Mouse (Mus musculus): ENCODE data around the gene Scap. TPM values are rescaled to one million over a fixed set of nuclear protein-coding genes. Genes with fewer than 3 reads are reported as not detected.
"Not testable (repeated sequence)": the region's sequence is repeated elsewhere in the genome, so short reads cannot be mapped to it uniquely, and the experiment has no call there.

The Scap gene
- polyA plus RNA-seq, 1 experiment from 2014 or later, result 31.6 TPM

DNA sequence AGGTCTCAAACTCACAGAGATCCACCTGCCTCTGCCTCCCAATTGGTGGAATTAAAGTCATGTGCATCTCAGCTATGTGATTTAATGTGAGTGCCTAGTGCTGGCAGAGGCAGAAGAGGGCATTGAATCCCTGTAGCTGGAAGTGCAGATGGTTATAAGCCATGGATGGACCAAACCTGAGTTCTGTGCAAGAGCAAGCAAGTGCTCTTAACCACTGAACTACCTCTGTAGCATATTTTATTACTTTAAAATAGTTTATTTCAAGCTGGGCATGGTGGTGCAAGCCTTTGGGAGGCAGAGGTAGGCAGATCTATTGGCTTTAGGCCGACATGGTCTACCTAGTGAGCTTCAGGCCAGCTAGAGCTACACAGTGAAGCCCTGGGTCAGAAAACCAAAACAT, 8.9 kb upstream of the Scap start:
- Histone ChIP-seq H3K4me3 (ENCODE audit: low read depth, low read length) (no peak overlapping the region), H3K4me1 (replicated peaks; ENCODE audit: control insufficient read depth, insufficient read depth) (no peaks in the 10 kb centered on the region), H3K27ac (replicated peaks) (no peak overlapping the region), H3K36me3 (ENCODE audit: control insufficient read depth, insufficient read depth, low read length) (no peaks in the 10 kb centered on the region), H3K9me3 (ENCODE audit: control insufficient read depth, low read length) (no peaks in the 10 kb centered on the region), H3K4me2 (replicated peaks; ENCODE audit: low read depth) (no peak overlapping the region), H3K27me3 (ENCODE audit: control insufficient read depth, insufficient read depth, low read length) (no peaks in the 10 kb centered on the region), H3K9ac (ENCODE audit: low read length) (no peak overlapping the region)
- TF ChIP-seq EP300 (optimal IDR thresholded peaks at IDR 0.05), result no peak
- TF ChIP-seq CTCF (IDR thresholded peaks at IDR 0.05; ENCODE audit: low read depth), result no peak
- DNase-seq (ENCODE audit: low spot score) (no peak), ATAC-seq (ENCODE audit: low FRiP score, low TSS enrichment) (no peak)
- 83% methylated on average over 1 of the region's 1 CpGs for WGBS

DNA sequence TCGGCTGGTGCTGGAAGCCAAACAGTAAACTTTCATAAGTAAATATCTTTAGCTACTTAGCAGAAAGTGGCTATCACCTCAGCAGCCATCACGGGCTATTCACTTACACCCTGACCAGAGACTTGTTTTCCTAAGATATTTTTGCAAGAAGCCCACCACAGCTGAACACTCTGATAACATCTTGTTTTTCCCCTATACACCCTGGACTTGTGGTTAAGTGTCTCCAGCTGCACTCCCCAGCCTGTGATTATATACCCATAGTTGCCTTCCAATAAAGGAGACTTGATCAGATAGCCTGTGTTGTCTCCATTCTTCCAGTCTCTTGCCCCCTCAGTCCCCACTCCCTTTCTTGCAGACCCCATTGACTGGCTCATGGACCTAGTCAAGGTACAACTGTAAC, 4.9 kb upstream of the Scap start:
- no peaks in the 10 kb centered on the region for H3K36me3 ChIP-seq (ENCODE audit: control insufficient read depth, insufficient read depth, low read length)
- no peak overlapping the region for H3K9ac ChIP-seq (ENCODE audit: low read length)
- H3K4me1 ChIP-seq (replicated peaks; ENCODE audit: control insufficient read depth, insufficient read depth), result no peaks in the 10 kb centered on the region
- no peak for DNase-seq (ENCODE audit: low spot score)
- ATAC-seq (ENCODE audit: low FRiP score, low TSS enrichment), result no peak
- WGBS, result 66% methylated on average over 2 of the region's 2 CpGs
- no peak overlapping the region for H3K4me2 ChIP-seq (replicated peaks; ENCODE audit: low read depth)
- H3K4me3 ChIP-seq (ENCODE audit: low read depth, low read length), result no peak overlapping the region
- no peak for TF ChIP-seq CTCF (IDR thresholded peaks at IDR 0.05; ENCODE audit: low read depth)
- TF ChIP-seq EP300 (optimal IDR thresholded peaks at IDR 0.05), result no peak
- H3K27me3 ChIP-seq (ENCODE audit: control insufficient read depth, insufficient read depth, low read length), result no peaks in the 10 kb centered on the region
- no peaks in the 10 kb centered on the region for H3K9me3 ChIP-seq (ENCODE audit: control insufficient read depth, low read length)
- H3K27ac ChIP-seq (replicated peaks), result no peak overlapping the region

- no peak for TF ChIP-seq EP300 (optimal IDR thresholded peaks at IDR 0.05)
- TF ChIP-seq CTCF (IDR thresholded peaks at IDR 0.05; ENCODE audit: low read depth), result no peak
- no peaks in the 10 kb centered on the region for H3K9me3 ChIP-seq (ENCODE audit: control insufficient read depth, low read length)
- ATAC-seq (ENCODE audit: low FRiP score, low TSS enrichment) (no peak), DNase-seq (ENCODE audit: low spot score) (no peak)
- no peak overlapping the region for H3K9ac ChIP-seq (ENCODE audit: low read length)
- no peaks in the 10 kb centered on the region for H3K4me1 ChIP-seq (replicated peaks; ENCODE audit: control insufficient read depth, insufficient read depth)
- H3K27me3 ChIP-seq (ENCODE audit: control insufficient read depth, insufficient read depth, low read length), result no peaks in the 10 kb centered on the region
- no peaks in the 10 kb centered on the region for H3K36me3 ChIP-seq (ENCODE audit: control insufficient read depth, insufficient read depth, low read length)
- no peak overlapping the region for H3K4me2 ChIP-seq (replicated peaks; ENCODE audit: low read depth)
- no peak overlapping the region for H3K27ac ChIP-seq (replicated peaks)
- no peak overlapping the region for H3K4me3 ChIP-seq (ENCODE audit: low read depth, low read length)
- WGBS, result 53% methylated on average over 5 of the region's 5 CpGs
Measured at GRCm38 (mm10) chr9:110328946-110329630, 4.0 kb upstream of the Scap start.

DNA sequence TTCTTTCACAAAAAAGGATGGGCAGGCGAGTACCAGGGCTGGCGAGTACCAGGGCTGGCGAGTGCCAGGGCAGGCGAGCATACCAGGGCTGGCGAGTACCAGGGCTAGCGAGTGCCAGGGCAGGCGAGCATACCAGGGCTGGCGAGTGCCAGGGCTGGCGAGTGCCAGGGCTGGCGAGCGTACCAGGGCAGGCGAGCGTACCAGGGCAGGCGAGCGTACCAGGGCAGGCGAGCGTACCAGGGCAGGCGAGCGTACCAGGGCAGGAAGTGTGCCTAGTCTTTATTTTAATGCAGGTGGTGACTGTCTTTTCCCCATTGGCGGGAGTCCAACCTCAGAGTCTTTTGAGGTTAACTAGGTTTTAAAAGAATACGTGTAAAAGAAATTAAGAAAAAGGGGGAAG, 3.4 kb upstream of the Scap start:
- Histone ChIP-seq H3K4me3 (ENCODE audit: low read depth, low read length) (no peak overlapping the region), H3K4me1 (replicated peaks; ENCODE audit: control insufficient read depth, insufficient read depth) (no peaks in the 10 kb centered on the region), H3K4me2 (replicated peaks; ENCODE audit: low read depth) (no peak overlapping the region), H3K9ac (ENCODE audit: low read length) (no peak overlapping the region), H3K9me3 (ENCODE audit: control insufficient read depth, low read length) (no peaks in the 10 kb centered on the region), H3K27me3 (ENCODE audit: control insufficient read depth, insufficient read depth, low read length) (no peaks in the 10 kb centered on the region), H3K27ac (replicated peaks) (no peak overlapping the region), H3K36me3 (ENCODE audit: control insufficient read depth, insufficient read depth, low read length) (no peaks in the 10 kb centered on the region)
- 63% methylated on average over 21 of the region's 21 CpGs for WGBS
- TF ChIP-seq EP300 (optimal IDR thresholded peaks at IDR 0.05), result no peak
- ATAC-seq (ENCODE audit: low FRiP score, low TSS enrichment) (no peak), DNase-seq (ENCODE audit: low spot score) (no peak)

DNA sequence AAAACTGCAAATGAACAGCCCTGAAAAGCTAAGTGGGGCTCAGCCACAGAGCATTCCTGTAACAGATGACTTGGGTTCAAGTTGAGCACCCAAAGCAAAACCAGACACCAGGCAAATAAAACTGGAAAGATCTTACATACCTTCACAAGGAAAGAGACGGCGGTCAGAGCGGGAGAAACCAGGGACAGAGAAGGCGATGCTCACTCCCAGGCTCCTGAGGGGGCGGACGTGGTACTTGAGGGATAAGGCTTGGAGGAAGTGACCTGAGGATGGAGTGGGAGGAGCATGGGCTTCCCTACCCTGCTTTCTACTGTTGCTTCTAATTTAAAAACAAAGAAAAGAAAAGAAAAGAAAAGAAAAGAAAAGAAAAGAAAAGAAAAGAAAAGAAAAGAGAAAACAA, 2.7 kb upstream of the Scap start:
- no peaks in the 10 kb centered on the region for H3K4me1 ChIP-seq (replicated peaks; ENCODE audit: control insufficient read depth, insufficient read depth)
- H3K36me3 ChIP-seq (ENCODE audit: control insufficient read depth, insufficient read depth, low read length), result no peaks in the 10 kb centered on the region
- WGBS, result 47% methylated on average over 6 of the region's 6 CpGs
- H3K4me3 ChIP-seq (ENCODE audit: low read depth, low read length), result no peak overlapping the region
- no peaks in the 10 kb centered on the region for H3K9me3 ChIP-seq (ENCODE audit: control insufficient read depth, low read length)
- no peak overlapping the region for H3K9ac ChIP-seq (ENCODE audit: low read length)
- ATAC-seq (ENCODE audit: low FRiP score, low TSS enrichment) (no peak), DNase-seq (ENCODE audit: low spot score) (no peak)
- TF ChIP-seq EP300 (optimal IDR thresholded peaks at IDR 0.05) (no peak), CTCF (IDR thresholded peaks at IDR 0.05; ENCODE audit: low read depth) (no peak)
- H3K4me2 ChIP-seq (replicated peaks; ENCODE audit: low read depth), result no peak overlapping the region
- H3K27me3 ChIP-seq (ENCODE audit: control insufficient read depth, insufficient read depth, low read length), result no peaks in the 10 kb centered on the region
- H3K27ac ChIP-seq (replicated peaks), result no peak overlapping the region

- WGBS, result 84% methylated on average over 5 of the region's 5 CpGs
- DNase-seq (ENCODE audit: low spot score), result not testable (repeated sequence)
Measured at GRCm38 (mm10) chr9:110330913-110331312, 2.2 kb upstream of the Scap start.

More at GRCm38 (mm10) chr9:110330913-110331312, 2.2 kb upstream of the Scap start:
- not testable (repeated sequence) for H3K36me3 ChIP-seq (ENCODE audit: control insufficient read depth, insufficient read depth, low read length); H3K27me3 ChIP-seq (ENCODE audit: control insufficient read depth, insufficient read depth, low read length); ATAC-seq (ENCODE audit: low FRiP score, low TSS enrichment); H3K4me2 ChIP-seq (replicated peaks; ENCODE audit: low read depth); H3K9ac ChIP-seq (ENCODE audit: low read length); H3K27ac ChIP-seq (replicated peaks); H3K4me1 ChIP-seq (replicated peaks; ENCODE audit: control insufficient read depth, insufficient read depth); H3K9me3 ChIP-seq (ENCODE audit: control insufficient read depth, low read length); H3K4me3 ChIP-seq (ENCODE audit: low read depth, low read length)

Measured in stomach, postnatal 0 days (tissue).